Mouse (Mus musculus): ENCODE results near the gene Atp2b4. TPM values are rescaled to one million over a fixed set of nuclear protein-coding genes. Genes with fewer than 3 reads are reported as not detected.

Gene Atp2b4
- polyA plus RNA-seq, 1 experiment: 37.2 TPM

DNA sequence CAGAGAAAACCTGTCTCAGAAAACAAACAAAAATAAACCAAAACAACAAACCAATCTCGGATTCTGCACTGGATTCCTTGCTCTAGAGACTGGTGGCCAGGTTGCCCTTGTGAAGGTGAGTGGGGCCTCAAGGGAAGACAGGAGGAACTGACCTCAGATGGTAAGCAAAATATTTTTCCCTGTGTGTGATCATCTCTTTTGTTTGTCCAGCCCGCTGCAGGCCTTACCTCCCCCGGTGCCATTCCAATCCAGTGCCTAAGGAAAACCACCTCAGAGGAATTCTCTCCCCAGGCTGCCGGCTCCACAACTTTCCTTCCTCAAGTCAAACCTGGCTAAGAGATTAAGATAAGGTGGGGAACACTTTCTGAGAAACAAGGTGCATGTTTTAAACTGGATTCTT is 108.6 kb downstream of the Atp2b4 start:
- Histone ChIP-seq H3K4me1 (ENCODE audit: control insufficient read depth, insufficient read depth, low read length) (peaks cover 13% of the 10 kb centered on the region), H3K27ac (ENCODE audit: insufficient read depth, low read length) (no peak overlapping the region), H3K4me3 (ENCODE audit: insufficient read depth, low read length) (no peak overlapping the region)
- TF ChIP-seq POLR2A (IDR thresholded peaks at IDR 0.05; ENCODE audit: low read depth, low read length) (no peak), CTCF (IDR thresholded peaks at IDR 0.05; ENCODE audit: borderline replicate concordance, insufficient read depth, low read length) (no peak)

DNA sequence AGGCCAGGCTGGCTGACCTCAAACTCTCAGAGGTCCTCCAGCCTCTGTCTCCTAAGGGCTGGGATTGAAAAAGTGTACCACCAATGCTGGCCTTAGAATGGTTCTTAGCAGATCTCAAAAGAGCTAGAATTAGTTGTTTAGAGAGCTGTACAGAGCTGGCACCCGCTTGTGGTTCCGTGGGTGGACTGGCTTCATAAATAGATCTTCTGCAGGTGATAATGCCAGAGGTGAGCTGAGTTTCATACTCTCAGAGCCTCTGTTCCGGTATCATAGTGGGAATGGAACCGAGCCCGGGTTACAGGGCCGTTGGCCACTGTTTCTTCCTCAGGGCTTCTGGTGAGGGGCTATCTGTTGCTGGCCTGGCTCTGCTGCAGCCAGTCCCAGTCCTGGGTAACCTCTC is 109.8 kb downstream of the Atp2b4 start:
- no peak overlapping the region for H3K4me3 ChIP-seq (ENCODE audit: insufficient read depth, low read length)
- no peak overlapping the region for H3K27ac ChIP-seq (ENCODE audit: insufficient read depth, low read length)
- no peak for TF ChIP-seq CTCF (IDR thresholded peaks at IDR 0.05; ENCODE audit: borderline replicate concordance, insufficient read depth, low read length)
- TF ChIP-seq POLR2A (IDR thresholded peaks at IDR 0.05; ENCODE audit: low read depth, low read length): no peak
- peaks cover 10% of the 10 kb centered on the region for H3K4me1 ChIP-seq (ENCODE audit: control insufficient read depth, insufficient read depth, low read length)

DNA sequence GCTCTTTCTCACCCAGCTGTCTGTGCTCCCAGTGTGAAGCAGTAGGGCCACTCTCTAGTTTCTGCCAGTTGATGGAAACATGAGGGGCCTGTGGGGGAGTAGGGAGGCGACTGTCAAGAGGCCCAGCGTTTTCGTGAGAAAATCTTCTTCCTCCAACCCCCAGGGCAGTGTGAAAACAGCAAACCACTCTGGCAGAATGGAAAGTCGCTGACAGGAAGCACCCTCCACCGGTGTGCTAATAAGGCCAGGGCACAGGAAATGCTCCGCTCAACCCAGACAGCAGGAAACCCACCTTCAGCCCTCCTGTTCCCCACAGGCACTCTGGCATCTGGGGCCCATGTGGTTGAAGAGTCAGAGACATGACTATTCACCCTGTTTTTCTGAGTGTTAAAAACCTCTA is 110.9 kb downstream of the Atp2b4 start, which contains the start of gene Lax1:
Gene Lax1 (minus strand): TSS at position 212 of the 400 bp plus-strand sequence.
- Histone ChIP-seq H3K4me1 (ENCODE audit: control insufficient read depth, insufficient read depth, low read length) (peaks cover 5% of the 10 kb centered on the region), H3K27ac (ENCODE audit: insufficient read depth, low read length) (no peak within 1 kb of the TSS), H3K4me3 (ENCODE audit: insufficient read depth, low read length) (no peak within 1 kb of the TSS)
- TF ChIP-seq POLR2A (IDR thresholded peaks at IDR 0.05; ENCODE audit: low read depth, low read length) (no peak), CTCF (IDR thresholded peaks at IDR 0.05; ENCODE audit: borderline replicate concordance, insufficient read depth, low read length) (no peak)

DNA sequence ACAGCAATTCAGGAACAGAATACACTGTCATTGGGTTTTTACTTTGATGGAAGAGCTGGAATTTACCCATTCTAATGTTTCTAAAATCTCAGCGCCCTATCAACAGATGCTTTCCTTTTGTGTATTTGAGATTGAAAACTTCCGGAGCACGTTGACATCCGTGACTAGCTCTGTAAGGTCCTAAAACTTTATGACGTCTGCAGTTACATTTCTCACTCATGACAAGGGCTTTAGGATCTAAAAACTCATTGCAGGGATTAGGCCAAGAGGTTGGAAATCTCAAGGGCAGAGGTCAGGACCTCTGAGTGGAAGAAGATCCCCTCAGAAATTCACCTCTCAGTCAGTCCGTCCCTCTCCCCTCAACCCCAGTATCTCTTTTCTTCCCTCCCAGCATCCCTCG is 112.5 kb downstream of the Atp2b4 start:
- TF ChIP-seq CTCF (IDR thresholded peaks at IDR 0.05; ENCODE audit: borderline replicate concordance, insufficient read depth, low read length): no peak
- TF ChIP-seq POLR2A (IDR thresholded peaks at IDR 0.05; ENCODE audit: low read depth, low read length): no peak
- H3K4me3 ChIP-seq (ENCODE audit: insufficient read depth, low read length): no peak overlapping the region
- no peak overlapping the region for H3K27ac ChIP-seq (ENCODE audit: insufficient read depth, low read length)
- H3K4me1 ChIP-seq (ENCODE audit: control insufficient read depth, insufficient read depth, low read length): no peaks in the 10 kb centered on the region

DNA sequence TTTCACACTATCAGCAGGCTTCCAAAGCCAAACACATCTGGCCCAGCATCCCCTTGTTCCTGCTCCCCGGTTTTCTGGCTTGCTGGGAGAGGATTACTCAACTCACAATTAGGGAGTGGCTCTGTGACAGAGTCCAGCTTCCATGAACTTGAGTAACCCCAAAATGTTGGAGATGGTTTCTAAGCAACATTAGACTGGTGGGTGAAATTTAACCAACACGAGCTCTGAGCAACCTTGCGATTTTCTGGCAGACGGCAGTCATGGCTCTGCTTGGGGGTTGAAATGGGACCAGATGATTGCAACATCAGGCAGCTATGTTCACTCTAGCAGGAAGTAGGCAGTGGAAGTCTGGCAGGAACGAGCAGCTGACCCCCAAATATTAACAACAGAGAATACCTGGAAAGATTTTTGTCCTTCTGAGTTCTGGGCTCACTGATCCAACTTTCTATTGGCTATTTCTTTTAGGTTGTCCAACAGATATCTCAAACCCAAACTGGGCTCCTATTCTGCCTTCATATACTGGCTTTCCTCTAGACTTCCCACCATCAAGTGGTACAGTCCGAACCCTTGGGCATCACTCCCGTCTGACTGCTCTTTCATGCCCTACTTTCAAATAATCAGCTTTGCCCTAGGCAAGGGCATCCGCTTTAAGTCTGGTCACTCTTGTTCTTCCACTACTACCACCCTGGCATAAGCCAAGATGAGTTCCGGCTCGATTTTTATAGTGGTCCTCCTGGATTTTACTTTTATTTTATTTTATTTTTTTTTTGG is 114.9 kb downstream of the Atp2b4 start:
- Histone ChIP-seq H3K27ac (ENCODE audit: insufficient read depth, low read length) (peak overlapping the region; percentile 63), H3K4me1 (ENCODE audit: control insufficient read depth, insufficient read depth, low read length) (no peaks in the 10 kb centered on the region), H3K4me3 (ENCODE audit: insufficient read depth, low read length) (no peak overlapping the region)
- TF ChIP-seq POLR2A (IDR thresholded peaks at IDR 0.05; ENCODE audit: low read depth, low read length) (no peak), CTCF (IDR thresholded peaks at IDR 0.05; ENCODE audit: borderline replicate concordance, insufficient read depth, low read length) (no peak)

DNA sequence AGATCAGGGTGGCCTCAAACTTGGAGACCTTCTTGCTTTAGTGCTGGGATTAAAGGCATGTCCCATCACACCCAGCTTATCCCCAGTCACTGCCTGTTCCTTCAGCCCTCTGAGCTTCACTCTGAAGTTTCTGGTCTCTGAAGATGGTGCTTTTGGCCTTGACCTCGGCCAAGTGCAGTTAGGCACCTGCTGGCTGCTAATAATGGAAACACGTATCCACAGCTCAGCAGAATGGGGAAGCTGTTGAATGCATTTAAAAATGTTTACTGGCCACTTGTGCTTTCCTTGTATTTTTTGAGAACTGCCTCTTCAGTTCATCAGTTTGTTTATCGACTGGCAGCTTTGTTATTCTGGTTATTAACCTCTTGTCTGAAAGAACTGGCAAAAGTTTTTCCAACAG is 129.0 kb downstream of the Atp2b4 start:
- Histone ChIP-seq H3K4me1 (ENCODE audit: control insufficient read depth, insufficient read depth, low read length) (no peaks in the 10 kb centered on the region), H3K27ac (ENCODE audit: insufficient read depth, low read length) (no peak overlapping the region), H3K4me3 (ENCODE audit: insufficient read depth, low read length) (no peak overlapping the region)
- TF ChIP-seq CTCF (IDR thresholded peaks at IDR 0.05; ENCODE audit: borderline replicate concordance, insufficient read depth, low read length) (no peak), POLR2A (IDR thresholded peaks at IDR 0.05; ENCODE audit: low read depth, low read length) (no peak)

DNA sequence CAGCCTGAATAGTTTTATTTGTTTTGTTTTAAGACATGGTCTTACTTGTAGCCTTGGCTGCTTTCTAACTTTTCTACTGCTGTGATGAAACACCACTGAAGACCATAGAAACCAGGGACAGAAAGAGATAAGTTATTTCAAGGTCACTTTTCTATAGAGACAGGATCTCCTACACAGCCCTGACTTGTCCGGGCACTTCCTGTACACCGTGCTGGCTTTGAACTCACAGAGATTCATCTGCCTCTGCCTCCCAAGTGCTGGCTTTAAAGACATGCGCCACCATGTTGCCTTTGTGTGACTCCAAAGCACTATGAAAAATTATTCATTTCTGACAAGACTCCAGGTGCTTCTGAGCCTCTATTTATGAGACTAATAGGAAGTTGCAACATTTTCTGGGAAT is 129.6 kb downstream of the Atp2b4 start:
- TF ChIP-seq CTCF (IDR thresholded peaks at IDR 0.05; ENCODE audit: borderline replicate concordance, insufficient read depth, low read length) (no peak), POLR2A (IDR thresholded peaks at IDR 0.05; ENCODE audit: low read depth, low read length) (no peak)
- Histone ChIP-seq H3K4me1 (ENCODE audit: control insufficient read depth, insufficient read depth, low read length) (no peaks in the 10 kb centered on the region), H3K27ac (ENCODE audit: insufficient read depth, low read length) (no peak overlapping the region), H3K4me3 (ENCODE audit: insufficient read depth, low read length) (no peak overlapping the region)

DNA sequence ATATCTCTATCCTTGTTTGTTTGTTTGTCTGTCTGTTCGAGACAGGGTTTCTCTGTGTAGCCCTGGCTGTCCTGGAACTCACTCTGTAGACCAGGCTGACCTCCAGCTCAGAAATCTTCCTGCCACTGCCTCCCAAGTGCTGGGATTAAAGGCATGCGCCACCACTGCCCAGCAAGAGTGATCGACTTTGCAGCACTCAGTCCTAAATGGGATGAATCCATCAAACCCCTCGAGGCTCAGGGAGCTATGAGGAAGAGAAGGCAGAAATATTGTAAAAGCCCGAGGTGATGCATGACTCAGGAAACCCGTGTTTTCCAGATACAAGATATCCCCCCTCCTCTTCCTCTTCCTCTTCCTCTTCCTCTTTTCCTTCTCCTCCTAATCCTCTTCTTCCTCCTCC is 130.1 kb downstream of the Atp2b4 start:
- no peak overlapping the region for H3K27ac ChIP-seq (ENCODE audit: insufficient read depth, low read length)
- H3K4me1 ChIP-seq (ENCODE audit: control insufficient read depth, insufficient read depth, low read length): no peaks in the 10 kb centered on the region
- H3K4me3 ChIP-seq (ENCODE audit: insufficient read depth, low read length): no peak overlapping the region
- TF ChIP-seq CTCF (IDR thresholded peaks at IDR 0.05; ENCODE audit: borderline replicate concordance, insufficient read depth, low read length): no peak
- TF ChIP-seq POLR2A (IDR thresholded peaks at IDR 0.05; ENCODE audit: low read depth, low read length): no peak

DNA sequence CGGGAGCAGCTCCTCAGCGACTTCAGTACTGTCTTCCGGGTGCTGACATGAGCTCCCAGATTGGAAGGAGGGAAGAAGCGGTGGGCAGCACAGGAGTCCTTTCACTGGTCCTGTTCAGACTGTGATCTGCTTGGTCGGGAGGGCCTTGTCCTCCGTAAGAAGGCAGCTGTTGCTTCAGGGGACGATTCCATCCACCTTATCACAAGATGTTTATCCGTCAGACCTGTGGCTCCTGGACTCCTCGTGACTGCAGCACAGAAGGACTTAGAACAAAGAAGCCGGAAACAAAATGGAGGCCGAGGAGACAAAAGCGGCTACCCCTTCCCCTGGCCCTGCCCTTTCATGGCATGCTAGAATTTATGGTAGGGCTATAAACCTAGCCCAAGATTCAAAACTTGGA is 130.7 kb downstream of the Atp2b4 start:
- no peak overlapping the region for H3K27ac ChIP-seq (ENCODE audit: insufficient read depth, low read length)
- H3K4me3 ChIP-seq (ENCODE audit: insufficient read depth, low read length): no peak overlapping the region
- H3K4me1 ChIP-seq (ENCODE audit: control insufficient read depth, insufficient read depth, low read length): no peaks in the 10 kb centered on the region
- TF ChIP-seq CTCF (IDR thresholded peaks at IDR 0.05; ENCODE audit: borderline replicate concordance, insufficient read depth, low read length) (no peak), POLR2A (IDR thresholded peaks at IDR 0.05; ENCODE audit: low read depth, low read length) (no peak)

DNA sequence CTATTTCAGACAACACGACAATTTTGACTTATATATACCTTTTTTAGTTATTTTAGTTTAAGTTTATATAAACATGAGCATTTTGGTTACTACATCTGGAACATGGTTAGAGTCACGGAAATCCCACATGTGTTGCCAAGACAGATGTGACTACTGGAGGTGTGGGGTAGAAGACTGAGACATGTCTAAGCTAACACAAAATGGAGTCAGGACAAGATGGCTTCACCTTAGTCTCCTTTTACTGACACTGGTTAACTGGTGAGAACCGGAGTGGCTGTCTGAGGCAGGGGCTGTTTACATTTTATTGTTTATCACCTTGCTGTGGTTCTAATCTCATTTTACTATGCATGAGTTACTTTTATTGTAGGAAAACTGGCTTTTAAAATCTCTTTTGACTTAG is 132.2 kb downstream of the Atp2b4 start:
- TF ChIP-seq CTCF (IDR thresholded peaks at IDR 0.05; ENCODE audit: borderline replicate concordance, insufficient read depth, low read length) (no peak), POLR2A (IDR thresholded peaks at IDR 0.05; ENCODE audit: low read depth, low read length) (no peak)
- Histone ChIP-seq H3K27ac (ENCODE audit: insufficient read depth, low read length) (no peak overlapping the region), H3K4me1 (ENCODE audit: control insufficient read depth, insufficient read depth, low read length) (no peaks in the 10 kb centered on the region), H3K4me3 (ENCODE audit: insufficient read depth, low read length) (no peak overlapping the region)
